Mouse (Mus musculus) stomach, embryonic 14.5 days (tissue): ENCODE results near the gene Prl2b1. TPM values are rescaled to one million over a fixed set of nuclear protein-coding genes. Genes with fewer than 3 reads are reported as not detected.

ENCODE experiments used
- polyA plus RNA-seq: library from polyadenylated mRNA; unstranded; fragments of >200 nt; fragmentation: Nextera tagmentation; extraction: Ambion mirVana; gene quantifications from 2 replicates; pipeline ENCODE4 v1.2.1, GENCODE M21; 2014

Gene Prl2b1
- polyA plus RNA-seq, 1 experiment from 2014 or later, result not detected

Other genes with a start within 250 kb of the Prl2b1 start
- gene Prl3d3, start 234.1 kb downstream of the Prl2b1 start, polyA plus RNA-seq, result not detected in 2 replicates
- not detected in 2 replicates for gene Prl3c1, start 194.2 kb downstream of the Prl2b1 start, polyA plus RNA-seq
- not detected in 2 replicates for gene Prl3b1, start 149.0 kb downstream of the Prl2b1 start, polyA plus RNA-seq
- gene Prl3a1, start 131.4 kb downstream of the Prl2b1 start, polyA plus RNA-seq, result not detected in 2 replicates
- gene Prl6a1, start 78.2 kb downstream of the Prl2b1 start, polyA plus RNA-seq, result not detected in 2 replicates
- gene Prl8a2, start 45.2 kb downstream of the Prl2b1 start, polyA plus RNA-seq, result not detected in 2 replicates
- gene Prl8a6, start 47.8 kb upstream of the Prl2b1 start, polyA plus RNA-seq, result not detected in 2 replicates
- gene Prl8a8, start 122.4 kb upstream of the Prl2b1 start, polyA plus RNA-seq, result not detected in 2 replicates
- not detected in 2 replicates for gene Prl8a9, start 173.8 kb upstream of the Prl2b1 start, polyA plus RNA-seq
- gene Prl8a1, start 191.3 kb upstream of the Prl2b1 start, polyA plus RNA-seq, result not detected in 2 replicates
- not detected in 2 replicates for gene Prl7b1, start 219.7 kb upstream of the Prl2b1 start, polyA plus RNA-seq